In the genomic region with DNA sequence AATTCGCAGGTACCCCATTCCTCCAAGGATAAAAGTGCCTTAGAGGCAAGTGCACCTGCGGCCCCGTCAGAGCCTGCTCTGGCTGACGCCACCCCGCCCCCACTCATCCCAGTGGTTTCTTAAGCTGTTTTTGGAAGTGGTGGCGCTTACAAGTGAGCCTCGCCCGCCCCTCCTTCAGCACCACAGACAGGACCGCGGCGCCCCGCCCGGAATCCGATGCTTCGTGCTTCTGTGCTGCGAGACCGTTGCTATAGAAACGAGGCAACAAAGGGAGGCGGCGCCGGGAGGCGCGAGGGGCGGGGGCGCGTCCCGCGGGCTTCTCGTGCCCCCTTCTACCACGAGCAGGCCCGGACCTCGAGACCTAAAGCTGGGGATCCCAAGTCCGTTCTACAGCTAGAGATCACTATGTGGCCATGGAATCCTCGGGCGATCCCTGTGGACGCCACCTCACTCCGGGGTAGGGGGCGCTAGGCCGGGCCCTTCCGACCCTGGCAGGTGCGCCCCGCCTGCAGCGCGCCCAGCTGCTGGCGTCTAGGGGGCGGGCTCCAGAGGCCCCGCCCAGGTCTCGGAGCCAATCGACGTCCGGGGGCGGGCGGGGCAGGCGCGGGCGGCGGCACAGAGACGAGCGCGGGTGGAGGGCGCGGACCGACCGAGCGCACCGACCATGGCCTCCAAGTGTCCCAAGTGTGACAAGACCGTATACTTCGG, we compare ENCODE assay signal across 8 mouse cellular contexts. TPM values are rescaled to one million over a fixed set of nuclear protein-coding genes. Genes with fewer than 3 reads are reported as not detected.
DNase-seq lines count a peak whose midpoint lies in the region; ATAC-seq and TF ChIP-seq lines count a peak whose summit lies in the region.

Crip2 (plus strand) TSS at position 329 of the 708 bp plus-strand sequence.

- DNase-seq in 3134 (ENCODE audit: extremely low read depth, insufficient read length, low spot score) = peak; percentile 99
- peak; percentile 88 to 93 for DNase-seq in adrenal gland, postnatal 36 days
- DNase-seq in heart, adult 9 months (ENCODE audit: low spot score in 2 of 2) = peak; percentile 94 to 96
- DNase-seq in kidney, adult 9 months = peak; percentile 85
- peak; percentile 91 for DNase-seq in splenic B cell, adult 2 months (ENCODE audit: low read depth, low spot score)

- peak within 1 kb of the TSS; percentile 84 for H3K4me2 ChIP-seq in limb, embryonic 13.5 days (replicated peaks)
- H3K4me2 ChIP-seq in midbrain, embryonic 16.5 days (ENCODE audit: low read length) = peak within 1 kb of the TSS; percentile 70

- WGBS in limb, embryonic 13.5 days = under 1% methylated on average over 68 of the region's 68 CpGs
- WGBS in midbrain, embryonic 16.5 days = under 1% methylated on average over 66 of the region's 68 CpGs

- peak; percentile 83 for ATAC-seq in limb, embryonic 13.5 days (ENCODE audit: low FRiP score, low read depth)
- ATAC-seq in midbrain, embryonic 16.5 days = peak; percentile 87

- peak within 1 kb of the TSS; percentile 75 for H3K4me3 ChIP-seq in embryonic fibroblast, embryonic 13.5 days (ENCODE audit: insufficient read depth, low read length)
- peak within 1 kb of the TSS; percentile 54 for H3K4me3 ChIP-seq in limb, embryonic 13.5 days
- peak within 1 kb of the TSS; percentile 51 for H3K4me3 ChIP-seq in midbrain, embryonic 16.5 days (ENCODE audit: low read depth, low read length)

- TF ChIP-seq POLR2A in embryonic fibroblast, embryonic 13.5 days (IDR thresholded peaks at IDR 0.05; ENCODE audit: low read depth, low read length) = peak; percentile 78

- H3K36me3 ChIP-seq in limb, embryonic 13.5 days = peaks cover 38% of the 10 kb centered on the region
- peaks cover 24% of the 10 kb centered on the region for H3K36me3 ChIP-seq in midbrain, embryonic 16.5 days (ENCODE audit: control insufficient read depth, insufficient read depth, low read length)
- peaks cover 3% of the 10 kb centered on the region; the same call in 1 of the 2 replicates for H3K36me3 ChIP-seq in splenic B cell, adult 2 months (ENCODE audit: control insufficient read depth, insufficient read depth, low read length, poor library complexity, severe bottlenecking)

- H3K9me3 ChIP-seq in limb, embryonic 13.5 days = no peaks in the 10 kb centered on the region
- H3K9me3 ChIP-seq in midbrain, embryonic 16.5 days (replicated peaks; ENCODE audit: control insufficient read depth, low read length, poor library complexity, severe bottlenecking) = no peaks in the 10 kb centered on the region

- H3K27ac ChIP-seq in embryonic fibroblast, embryonic 13.5 days (ENCODE audit: insufficient read depth, low read length) = peak within 1 kb of the TSS; percentile 12; the same call in 1 of the 2 replicates
- H3K27ac ChIP-seq in limb, embryonic 13.5 days = 0 out of 2 replicates have a peak within 1 kb of the TSS, but pooled peaks have one; percentile 58
- H3K27ac ChIP-seq in midbrain, embryonic 16.5 days (ENCODE audit: low read length) = peak within 1 kb of the TSS; percentile 83

- H3K4me1 ChIP-seq in embryonic fibroblast, embryonic 13.5 days (ENCODE audit: control insufficient read depth, insufficient read depth, low read length) = peaks cover 2% of the 10 kb centered on the region; the same call in 1 of the 2 replicates
- H3K4me1 ChIP-seq in limb, embryonic 13.5 days = peaks cover 34% of the 10 kb centered on the region
- peaks cover 35% of the 10 kb centered on the region for H3K4me1 ChIP-seq in midbrain, embryonic 16.5 days (ENCODE audit: control insufficient read depth, insufficient read depth, low read length)

- peaks cover 51% of the 10 kb centered on the region for H3K27me3 ChIP-seq in limb, embryonic 13.5 days
- H3K27me3 ChIP-seq in midbrain, embryonic 16.5 days (ENCODE audit: control insufficient read depth, insufficient read depth, low read depth, low read length) = no peaks in the 10 kb centered on the region
- no peaks in the 10 kb centered on the region for H3K27me3 ChIP-seq in splenic B cell, adult 2 months (ENCODE audit: control insufficient read depth, insufficient read depth, low read length, poor library complexity, severe bottlenecking)

- peak within 1 kb of the TSS; percentile 51 for H3K9ac ChIP-seq in limb, embryonic 13.5 days
- H3K9ac ChIP-seq in midbrain, embryonic 16.5 days (ENCODE audit: low read depth, low read length) = peak within 1 kb of the TSS; percentile 71

- no peak for TF ChIP-seq CTCF in embryonic fibroblast, embryonic 13.5 days (IDR thresholded peaks at IDR 0.05; ENCODE audit: borderline replicate concordance, insufficient read depth, low read length)

RNA-seq across cellular contexts. Expression of gene Crip2, which starts in this region (rescaled TPM):
- 10 to 100 TPM; 51.8 to 52.5 TPM for total RNA-seq in adrenal gland, postnatal 36 days (2021)
- polyA plus RNA-seq in embryonic fibroblast, embryonic 13.5 days (2011; ENCODE audit: insufficient read length, low read depth, missing spikeins) = 52.9 and 129 TPM in 2 replicates
- polyA plus RNA-seq in limb, embryonic 13.5 days (2015; fragmentation: Nextera tagmentation; extraction: Ambion mirVana) = 70.0 and 70.4 TPM in 2 replicates
- polyA plus RNA-seq in midbrain, embryonic 16.5 days (2015; fragmentation: Nextera tagmentation; extraction: Ambion mirVana) = 369 and 395 TPM in 2 replicates

Comparison
In these comparisons a context has a peak if more than half of its experiments do, and no peak if none do; other contexts are left out.
1. Peak in every context shown above with its lines: DNase-seq, ATAC-seq, H3K4me3 ChIP-seq and H3K27ac ChIP-seq.
2. H3K27ac ChIP-seq: peak in every context shown above with its lines; median percentile 83 in midbrain, embryonic 16.5 days; 58 in limb, embryonic 13.5 days; 12 in embryonic fibroblast, embryonic 13.5 days.